Mouse (Mus musculus): Measurements from ENCODE around the gene Fam189b.

DNA sequence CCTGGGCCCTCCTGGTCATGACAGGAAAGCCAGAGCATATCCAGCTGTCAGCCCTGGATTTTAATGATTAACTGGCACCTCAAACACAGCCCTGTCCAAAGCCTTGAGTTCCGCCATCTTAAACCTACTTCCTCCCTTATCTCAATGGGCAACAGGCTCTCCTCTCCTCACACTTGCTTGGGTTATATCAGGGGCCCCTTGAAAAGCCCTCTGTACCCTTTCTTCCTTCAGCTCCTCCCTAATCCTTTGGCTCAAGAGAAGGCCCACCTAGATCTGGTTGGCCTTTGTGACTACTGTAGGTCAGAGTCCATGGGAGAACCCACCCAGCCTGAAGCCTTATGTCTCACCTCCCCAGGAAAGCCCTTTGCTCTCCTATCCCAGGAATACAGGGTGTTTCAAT is 49.2 kb upstream of the Fam189b start:
- no peak for TF ChIP-seq CTCF (IDR thresholded peaks at IDR 0.05)
- no peak for TF ChIP-seq EP300 (IDR thresholded peaks at IDR 0.05; ENCODE audit: insufficient read depth, low read depth, low read length)
- TF ChIP-seq POLR2A (IDR thresholded peaks at IDR 0.05; ENCODE audit: insufficient read depth, low read depth, low read length) = no peak
